Comparison of ENCODE assay signal across 22 mouse cellular contexts in genomic region chr4:59543006-59543405, GRCm38 (mm10). TPM values are rescaled to one million over a fixed set of nuclear protein-coding genes. Genes with fewer than 3 reads are reported as not detected.
DNase-seq lines count a peak whose midpoint lies in the region; ATAC-seq and TF ChIP-seq lines count a peak whose summit lies in the region.
"Had no signal": no experiment of that assay in that cellular context is flagged by ENCODE, and none has a peak within 500 bp of the region (broad histone marks: within the 10 kb centered on the region; RNA-seq: fewer than 3 reads in every experiment).

No protein-coding gene starts in this region.

- no peak overlapping the region for H3K27ac ChIP-seq in heart, embryonic 11.5 days (ENCODE audit: low read depth, low read length)
- H3K27ac ChIP-seq in liver, embryonic 14.5 days: no peak overlapping the region
- H3K27ac ChIP-seq in liver, embryonic 11.5 days (ENCODE audit: low read depth, low read length): no peak overlapping the region
- no peak overlapping the region for H3K27ac ChIP-seq in neural tube, embryonic 15.5 days (replicated peaks)
- H3K27ac ChIP-seq: forebrain, embryonic 12.5 days; gastrocnemius, adult 2 months; heart, embryonic 15.5 days; limb, embryonic 12.5 days; liver, embryonic 15.5 days; neural tube, embryonic 12.5 days had no signal

- peak; percentile 60 for DNase-seq in heart, adult 11 months
- DNase-seq in liver, embryonic 14.5 days (ENCODE audit: low read depth in 3 of 3, low spot score in 3 of 3): no peak
- no peak for DNase-seq in liver, embryonic 11.5 days (ENCODE audit: low spot score)
- DNase-seq in 416B (ENCODE audit: low read depth): peak; percentile 57
- DNase-seq in ZHBTc4 (ENCODE audit: low read depth, low spot score): peak; percentile 33
- no peak for DNase-seq in kidney, adult 18-20 months
- DNase-seq: adrenal gland, adult 8-10 months; cerebellum, adult 9-10 months; gastrocnemius, adult 2 months; heart, postnatal 4 days; kidney, adult 8-10 months; kidney, postnatal 25 days; layer of hippocampus, adult 9-11 months; thymus, adult 18-20 months; thymus, postnatal 4 days had no signal

- H3K27me3 ChIP-seq in heart, embryonic 11.5 days (ENCODE audit: control insufficient read depth, insufficient read depth, low read length): no peaks in the 10 kb centered on the region
- H3K27me3 ChIP-seq in liver, embryonic 14.5 days (ENCODE audit: control insufficient read depth, insufficient read depth, low read length): no peaks in the 10 kb centered on the region
- H3K27me3 ChIP-seq in liver, embryonic 11.5 days (replicated peaks; ENCODE audit: control insufficient read depth, insufficient read depth, low read length): no peaks in the 10 kb centered on the region
- H3K27me3 ChIP-seq in neural tube, embryonic 15.5 days (replicated peaks): no peaks in the 10 kb centered on the region
- H3K27me3 ChIP-seq: forebrain, embryonic 12.5 days; heart, embryonic 15.5 days; limb, embryonic 12.5 days; liver, embryonic 15.5 days; neural tube, embryonic 12.5 days had no signal

- peak; percentile 59 for TF ChIP-seq CTCF in liver, embryonic 14.5 days (IDR thresholded peaks at IDR 0.05; ENCODE audit: low read depth)

- no peak for ATAC-seq in heart, embryonic 11.5 days (replicated peaks; ENCODE audit: insufficient number of reproducible peaks, low FRiP score, low TSS enrichment)
- no peak for ATAC-seq in liver, embryonic 14.5 days (ENCODE audit: insufficient read depth)
- ATAC-seq in liver, embryonic 11.5 days (replicated peaks; ENCODE audit: low FRiP score): no peak
- ATAC-seq in neural tube, embryonic 15.5 days (ENCODE audit: low FRiP score): no peak

- 0 out of 2 replicates have a peak, but pooled peaks cover 7% of the 10 kb centered on the region for H3K4me1 ChIP-seq in heart, embryonic 11.5 days (ENCODE audit: control insufficient read depth, insufficient read depth, low read length)
- peaks cover 14 to 23% of the 10 kb centered on the region in 2 experiments for H3K4me1 ChIP-seq in liver, embryonic 14.5 days (replicated peaks; ENCODE audit: control insufficient read depth in 2 of 2, insufficient read depth in 2 of 2, low read length in 1 of 2)
- H3K4me1 ChIP-seq in liver, embryonic 11.5 days (replicated peaks; ENCODE audit: control insufficient read depth, insufficient read depth, low read length): peaks cover 22% of the 10 kb centered on the region
- peaks cover 8% of the 10 kb centered on the region for H3K4me1 ChIP-seq in neural tube, embryonic 15.5 days

- H3K9ac ChIP-seq in heart, embryonic 11.5 days (ENCODE audit: low read depth, low read length): no peak overlapping the region
- H3K9ac ChIP-seq in liver, embryonic 14.5 days (replicated peaks): no peak overlapping the region
- no peak overlapping the region for H3K9ac ChIP-seq in liver, embryonic 11.5 days (ENCODE audit: low read depth, low read length)
- no peak overlapping the region for H3K9ac ChIP-seq in neural tube, embryonic 15.5 days (replicated peaks)
- H3K9ac ChIP-seq: forebrain, embryonic 12.5 days; heart, embryonic 15.5 days; limb, embryonic 12.5 days; liver, embryonic 15.5 days; neural tube, embryonic 12.5 days had no signal

- H3K4me2 ChIP-seq in heart, embryonic 11.5 days: no peak overlapping the region
- no peak overlapping the region for H3K4me2 ChIP-seq in liver, embryonic 14.5 days (ENCODE audit: low read depth)
- no peak overlapping the region for H3K4me2 ChIP-seq in liver, embryonic 11.5 days
- no peak overlapping the region for H3K4me2 ChIP-seq in neural tube, embryonic 15.5 days
- H3K4me2 ChIP-seq: forebrain, embryonic 12.5 days; heart, embryonic 15.5 days; limb, embryonic 12.5 days; liver, embryonic 15.5 days; neural tube, embryonic 12.5 days had no signal

- TF ChIP-seq EP300 in liver, embryonic 14.5 days (IDR thresholded peaks at IDR 0.05; ENCODE audit: low read depth): no peak

- no peaks in the 10 kb centered on the region for H3K36me3 ChIP-seq in heart, embryonic 11.5 days (ENCODE audit: control insufficient read depth, insufficient read depth, low read length)
- H3K36me3 ChIP-seq in liver, embryonic 14.5 days (replicated peaks; ENCODE audit: control insufficient read depth, insufficient read depth, low read depth): no peaks in the 10 kb centered on the region
- no peaks in the 10 kb centered on the region for H3K36me3 ChIP-seq in liver, embryonic 11.5 days (ENCODE audit: control insufficient read depth, insufficient read depth, low read length)
- H3K36me3 ChIP-seq in neural tube, embryonic 15.5 days: no peaks in the 10 kb centered on the region
- H3K36me3 ChIP-seq: forebrain, embryonic 12.5 days; heart, embryonic 15.5 days; limb, embryonic 12.5 days; neural tube, embryonic 12.5 days had no signal

- H3K4me3 ChIP-seq in heart, embryonic 11.5 days (ENCODE audit: low read depth, low read length): no peak overlapping the region
- no peak overlapping the region for H3K4me3 ChIP-seq in liver, embryonic 14.5 days (ENCODE audit: insufficient read depth in 1 of 2, low read depth in 2 of 2, low read length in 2 of 2)
- H3K4me3 ChIP-seq in liver, embryonic 11.5 days (ENCODE audit: low read depth, low read length): no peak overlapping the region
- no peak overlapping the region for H3K4me3 ChIP-seq in neural tube, embryonic 15.5 days (replicated peaks)
- H3K4me3 ChIP-seq: forebrain, embryonic 12.5 days; gastrocnemius, adult 2 months; heart, embryonic 15.5 days; limb, embryonic 12.5 days; liver, embryonic 15.5 days; neural tube, embryonic 12.5 days had no signal

- H3K9me3 ChIP-seq in heart, embryonic 11.5 days (replicated peaks; ENCODE audit: control insufficient read depth, low read length): no peaks in the 10 kb centered on the region
- no peaks in the 10 kb centered on the region for H3K9me3 ChIP-seq in liver, embryonic 14.5 days (ENCODE audit: control insufficient read depth, low read length)
- H3K9me3 ChIP-seq in liver, embryonic 11.5 days (ENCODE audit: control insufficient read depth, low read length): no peaks in the 10 kb centered on the region
- H3K9me3 ChIP-seq in neural tube, embryonic 15.5 days (replicated peaks): no peaks in the 10 kb centered on the region
- H3K9me3 ChIP-seq: forebrain, embryonic 12.5 days; heart, embryonic 15.5 days; limb, embryonic 12.5 days; liver, embryonic 15.5 days; neural tube, embryonic 12.5 days had no signal

RNA-seq across cellular contexts. Expression of gene Ptbp3, which starts 6.2 kb away (rescaled TPM):
- polyA plus RNA-seq in heart, embryonic 11.5 days (2014; fragmentation: Nextera tagmentation; extraction: Ambion mirVana): 48.4 and 51.3 TPM in 2 replicates
- polyA plus RNA-seq in liver, embryonic 14.5 days (2012; rRNA removed): 22.7 and 26.6 TPM in 2 replicates
- polyA plus RNA-seq in liver, embryonic 14.5 days (2014; fragmentation: Nextera tagmentation; extraction: Ambion mirVana): 64.7 and 72.3 TPM in 2 replicates
- polyA plus RNA-seq in liver, embryonic 11.5 days (2014; fragmentation: Nextera tagmentation; extraction: Ambion mirVana): 77.7 and 80.0 TPM in 2 replicates
- 17.3 and 27.9 TPM in 2 replicates for polyA plus RNA-seq in neural tube, embryonic 15.5 days (2015; fragmentation: Nextera tagmentation; extraction: Ambion mirVana)

RNA-seq across cellular contexts. Expression of gene Hsdl2, which starts 38.4 kb away (rescaled TPM):
- 30.8 and 34.2 TPM in 2 replicates for polyA plus RNA-seq in heart, embryonic 11.5 days (2014; fragmentation: Nextera tagmentation; extraction: Ambion mirVana)
- polyA plus RNA-seq in liver, embryonic 14.5 days (2012; rRNA removed): 5.5 and 10.4 TPM in 2 replicates
- polyA plus RNA-seq in liver, embryonic 14.5 days (2014; fragmentation: Nextera tagmentation; extraction: Ambion mirVana): 16.3 and 17.6 TPM in 2 replicates
- polyA plus RNA-seq in liver, embryonic 11.5 days (2014; fragmentation: Nextera tagmentation; extraction: Ambion mirVana): 22.4 and 25.8 TPM in 2 replicates
- polyA plus RNA-seq in neural tube, embryonic 15.5 days (2015; fragmentation: Nextera tagmentation; extraction: Ambion mirVana): 40.0 and 43.0 TPM in 2 replicates

Comparison
In these comparisons a context has a peak if more than half of its experiments do, and no peak if none do; other contexts are left out.
1. DNase-seq: peak in heart, adult 11 months (single experiment), 416B (single experiment) and ZHBTc4 (single experiment); none in liver, embryonic 14.5 days (0 of 3), liver, embryonic 11.5 days (single experiment) and kidney, adult 18-20 months (single experiment).